Mouse (Mus musculus): ENCODE measurements at regions not wholly inside any gene's neighbourhood (a gene's known extent, or its start where the extent isn't known, plus 50 kb on each side); places are given as distances from the start of the nearest gene placed in this dataset.
A peak's percentile ranks its signal among the peaks of the same experiment; 100 is the strongest.

DNA sequence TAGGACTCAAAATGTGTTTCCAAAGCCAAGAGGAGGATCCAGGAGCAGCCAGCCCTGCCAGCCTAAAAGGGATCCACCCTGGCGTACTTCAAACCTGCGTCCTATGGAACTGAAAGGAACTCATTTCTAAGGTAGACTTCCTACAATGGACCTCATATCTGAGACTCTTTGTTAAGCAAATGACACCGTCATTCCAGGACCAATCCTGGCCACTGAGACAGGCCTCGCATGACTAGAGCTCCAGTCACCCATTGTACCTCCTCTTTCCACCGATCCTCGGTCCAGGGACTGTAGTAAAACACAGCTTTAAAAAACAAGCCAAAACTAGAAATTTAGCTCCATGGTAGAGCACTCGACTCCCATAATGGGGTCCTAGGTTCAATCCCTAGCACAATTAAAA lies 110.4 kb upstream of the Zdhhc25 start:
- DNase-seq, result no peak

DNA sequence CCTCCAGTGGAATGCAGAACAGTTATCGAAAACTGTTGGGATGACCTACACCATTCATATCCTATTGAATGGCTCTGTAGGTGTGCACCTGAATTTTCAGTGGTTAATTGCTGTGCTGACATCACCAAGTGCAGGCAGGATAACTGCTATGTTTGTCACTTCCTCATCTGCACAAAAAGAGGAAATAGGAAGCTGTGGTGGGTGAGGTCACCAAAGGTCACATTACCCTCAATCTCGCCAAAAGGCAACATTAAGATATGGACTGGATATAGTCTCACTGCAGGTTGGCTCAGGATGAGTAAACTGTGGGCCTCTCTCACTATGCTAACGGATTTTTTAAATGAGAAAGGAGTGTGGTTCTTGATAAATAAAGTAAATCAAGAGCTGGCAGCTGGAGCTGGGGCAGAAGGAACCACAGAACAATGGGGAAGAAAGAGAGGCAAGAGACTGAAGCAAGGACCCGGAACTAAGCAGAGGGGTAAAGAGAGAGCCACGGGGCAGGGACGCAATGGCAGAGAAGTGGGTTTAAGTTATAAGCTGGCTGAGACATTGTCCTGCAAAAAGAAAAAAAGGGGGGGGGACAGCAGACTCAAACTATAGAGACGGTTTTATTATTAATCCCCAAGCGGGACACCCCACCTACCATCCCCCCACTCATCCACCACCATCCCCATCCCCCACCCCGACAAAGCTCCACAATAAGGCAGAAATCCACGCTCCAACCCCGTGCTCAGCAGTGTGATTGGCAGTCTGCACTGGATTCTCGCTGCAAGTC lies 109.6 kb upstream of the Zdhhc25 start:
- no peak for DNase-seq

DNA sequence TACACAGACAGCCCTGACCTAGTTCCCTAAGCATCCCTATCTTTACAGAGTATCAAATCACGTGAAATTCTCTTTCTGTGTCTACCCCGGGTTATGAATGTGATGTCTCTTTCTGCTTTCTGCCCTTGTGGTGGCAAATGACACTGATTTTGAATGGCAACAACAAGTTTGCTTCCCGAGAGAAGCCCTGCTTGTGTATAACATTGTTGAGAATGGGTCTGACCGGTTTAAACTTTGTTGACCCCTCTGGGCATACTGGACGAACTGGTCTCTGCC lies 109.1 kb upstream of the Zdhhc25 start:
- DNase-seq, result no peak

DNA sequence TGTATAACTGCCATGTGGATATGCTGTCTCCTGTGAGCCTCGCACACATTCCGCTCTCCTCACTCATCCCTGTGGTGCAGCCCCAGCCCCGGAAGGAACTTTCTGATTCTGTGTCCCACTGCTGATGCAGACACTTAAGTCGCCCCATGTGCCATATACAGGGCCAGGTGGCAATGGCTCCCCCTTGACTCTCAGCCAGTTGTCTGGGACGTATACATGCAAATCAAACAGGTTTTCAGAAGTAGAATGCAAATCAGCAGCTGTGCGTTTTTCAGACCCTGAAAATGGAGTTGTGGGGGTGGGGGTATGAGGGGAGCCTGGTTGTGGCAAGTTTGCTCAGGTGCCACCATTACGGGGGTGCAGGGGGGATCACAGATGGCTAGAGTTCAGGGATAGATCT lies 102.1 kb upstream of the Zdhhc25 start:
- DNase-seq, result no peak

DNA sequence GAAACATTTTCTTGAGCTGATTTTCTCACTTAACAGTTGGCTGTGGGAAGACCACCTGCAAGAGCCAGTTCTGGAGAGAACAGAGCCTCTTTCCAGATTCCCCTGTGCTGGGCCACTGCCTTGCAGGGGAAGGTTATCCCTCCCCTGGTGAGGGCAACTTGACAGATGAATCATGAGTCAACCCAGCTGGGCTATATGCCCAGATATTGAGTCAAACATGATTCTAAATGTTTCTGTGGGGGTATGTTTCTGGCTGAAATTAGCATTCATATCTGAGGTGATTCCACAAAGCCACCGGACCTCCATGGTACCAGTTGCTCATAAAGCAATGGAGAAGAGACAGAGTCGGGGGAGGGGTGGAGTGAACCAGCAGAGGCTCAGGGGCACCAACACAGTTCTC lies 97.8 kb upstream of the Zdhhc25 start:
- no peak for DNase-seq

DNA sequence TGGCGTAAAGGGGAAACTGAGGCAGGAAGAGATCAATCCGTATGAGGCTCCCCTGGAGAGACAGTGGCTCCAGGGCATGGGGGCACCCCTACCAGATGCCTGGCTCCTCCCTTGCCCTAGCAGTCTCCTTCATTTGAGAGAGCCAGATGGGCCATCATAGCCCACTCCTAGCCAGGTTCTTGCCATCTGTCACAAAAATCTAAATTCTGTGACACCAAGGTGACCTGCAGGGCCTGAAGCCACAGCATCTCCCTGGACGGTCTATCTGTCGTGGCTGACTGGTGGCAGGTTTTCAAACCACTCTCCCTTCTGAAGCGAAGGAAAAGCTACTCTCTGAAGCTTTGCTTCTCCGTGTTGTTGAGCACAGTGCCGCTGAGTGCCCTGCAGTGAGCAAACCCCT lies 96.2 kb upstream of the Zdhhc25 start:
- no peak for DNase-seq

DNA sequence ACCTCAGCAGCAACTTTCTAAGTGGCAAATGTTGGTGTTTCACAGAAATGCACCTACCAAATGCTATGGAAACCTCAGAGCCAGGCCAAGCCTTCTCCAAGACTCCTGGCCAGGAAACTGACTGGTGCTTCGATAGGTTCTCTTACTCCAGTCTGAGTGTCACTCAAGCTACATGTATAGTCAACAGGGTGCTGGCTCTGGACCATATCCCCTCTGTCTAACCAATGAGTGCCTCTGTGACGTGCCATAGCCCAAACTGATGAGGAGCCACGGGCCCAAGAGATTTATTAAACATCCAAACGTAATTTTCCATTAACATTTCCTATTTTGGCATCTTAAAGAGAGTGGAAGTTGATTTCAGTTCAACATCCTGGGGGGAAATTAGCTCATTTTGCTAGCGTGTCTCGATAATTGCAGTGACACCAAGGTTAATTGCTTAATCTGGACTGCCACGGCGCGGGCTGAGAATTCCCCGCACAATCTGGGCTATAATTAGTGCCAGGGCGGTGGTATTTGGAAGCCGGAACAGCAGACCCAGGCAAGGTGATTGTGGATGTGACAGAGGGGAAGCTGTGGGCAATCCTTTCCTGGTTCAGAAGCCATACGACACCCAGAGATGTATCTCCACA lies 94.5 kb upstream of the Zdhhc25 start:
- DNase-seq, result no peak

DNA sequence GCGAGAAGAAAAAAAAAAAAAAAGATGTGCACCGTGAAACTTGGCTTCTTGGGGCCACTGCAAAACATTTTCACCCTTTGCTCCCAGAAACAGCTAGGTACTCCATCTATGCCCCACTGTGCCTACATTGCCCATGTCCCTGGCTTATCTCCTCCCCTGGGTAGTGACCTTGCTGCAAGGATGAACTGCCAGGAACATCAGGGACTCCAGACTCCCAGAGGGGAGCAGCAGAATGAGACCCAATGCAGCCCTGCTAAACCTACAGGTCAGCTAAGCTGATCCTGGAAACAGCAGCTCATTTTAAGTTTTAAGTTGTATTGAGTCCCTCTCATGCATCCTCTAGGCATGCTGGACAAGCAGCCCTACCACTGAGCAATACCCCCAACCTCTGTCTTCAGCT lies 92.2 kb upstream of the Zdhhc25 start:
- no peak for DNase-seq

DNA sequence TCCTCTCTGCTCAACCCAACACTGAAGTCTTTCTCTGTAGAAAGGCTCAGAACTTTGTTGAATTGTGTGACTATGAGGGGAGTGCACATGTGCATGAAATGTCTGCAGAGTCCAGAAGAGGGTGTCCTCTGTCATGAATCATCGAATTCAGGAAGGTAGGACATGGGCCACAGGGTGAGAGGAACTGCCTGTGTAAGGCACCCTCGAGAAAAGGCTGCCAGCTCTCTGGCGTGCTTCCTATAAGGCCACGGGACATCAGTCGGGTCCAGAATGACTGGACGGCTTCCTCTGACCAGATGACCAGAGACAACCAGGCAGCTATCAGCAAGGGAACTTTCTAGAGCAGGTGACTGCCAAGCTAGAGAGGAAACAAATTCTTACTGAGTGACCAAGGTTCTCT lies 91.1 kb upstream of the Zdhhc25 start:
- DNase-seq, result no peak

DNA sequence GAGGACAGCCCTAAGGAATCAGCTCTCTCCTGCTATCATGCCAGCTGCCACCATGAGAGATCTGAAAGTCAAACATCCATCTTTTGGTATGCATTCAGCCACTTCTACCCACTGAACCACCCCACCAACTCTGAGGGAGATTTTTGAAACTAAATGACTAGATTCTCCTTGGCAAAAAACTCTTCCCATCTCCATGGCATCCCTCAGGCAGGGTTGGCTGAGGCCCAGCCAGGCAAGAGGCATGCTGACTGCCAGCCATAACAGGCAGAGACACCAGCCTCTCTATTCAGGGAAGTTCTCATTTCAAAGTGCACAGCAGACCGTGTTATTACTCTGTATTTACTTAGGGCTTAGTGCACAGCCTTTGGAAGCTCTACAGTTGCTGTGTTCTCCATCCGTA lies 90.5 kb upstream of the Zdhhc25 start:
- DNase-seq, result no peak

DNA sequence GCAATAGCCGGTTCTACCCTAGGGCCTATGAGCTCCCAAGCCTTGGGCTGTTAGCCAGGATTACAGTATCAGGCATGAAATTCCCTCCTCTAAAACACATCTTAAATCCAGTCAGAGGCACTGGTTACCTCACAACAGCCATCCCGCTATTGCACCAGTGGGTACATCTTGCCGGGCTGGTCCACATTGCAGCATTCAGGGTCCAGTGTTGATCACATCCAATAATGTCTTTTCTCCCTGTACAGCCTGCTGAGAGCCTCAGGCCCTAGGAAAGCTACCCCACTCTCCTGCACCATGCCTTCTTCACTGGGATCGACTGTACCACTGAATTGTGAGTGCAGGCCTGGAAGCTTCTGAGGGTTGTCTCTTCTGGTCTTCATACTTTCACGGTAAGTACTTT lies 86.0 kb upstream of the Zdhhc25 start:
- no peak for DNase-seq

DNA sequence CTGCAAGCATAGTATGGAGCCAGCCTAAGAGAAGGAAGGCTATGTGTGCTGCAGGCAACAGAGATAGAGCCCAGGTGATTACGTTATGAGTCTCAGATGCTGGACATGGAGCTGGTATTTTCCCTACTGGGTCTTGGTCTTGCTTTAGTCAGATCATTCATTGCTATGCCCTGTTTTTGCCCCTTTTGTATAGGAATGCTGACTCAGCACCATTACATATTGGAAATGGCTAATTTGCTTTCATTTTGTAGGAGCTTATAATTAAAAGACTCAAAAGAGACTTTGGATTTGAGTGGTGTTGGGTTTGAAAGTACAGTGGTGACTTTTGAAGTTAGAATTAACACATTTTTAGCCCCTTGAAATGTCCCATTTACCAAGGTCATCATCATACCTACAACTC lies 68.9 kb upstream of the Zdhhc25 start:
- DNase-seq, result no peak

DNA sequence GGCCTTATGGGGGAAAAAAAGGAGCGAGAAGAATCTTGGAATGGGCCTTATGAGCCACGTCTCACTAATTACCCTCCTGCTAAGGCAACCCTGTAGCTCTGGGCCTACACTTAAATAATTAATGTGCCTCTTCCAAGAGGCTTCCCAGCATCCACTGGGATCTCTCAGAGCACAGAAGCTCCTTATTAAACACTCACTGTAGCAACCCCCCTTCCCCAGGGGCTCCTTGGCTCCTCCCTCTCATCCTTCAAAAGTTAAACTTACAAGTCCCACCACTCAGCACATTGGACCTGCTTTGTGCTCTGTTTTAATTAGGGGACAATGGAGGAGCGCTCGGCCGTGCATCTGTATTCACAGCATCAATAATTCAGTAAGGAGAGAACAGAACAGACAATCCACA lies 68.1 kb upstream of the Zdhhc25 start:
- DNase-seq, result no peak

DNA sequence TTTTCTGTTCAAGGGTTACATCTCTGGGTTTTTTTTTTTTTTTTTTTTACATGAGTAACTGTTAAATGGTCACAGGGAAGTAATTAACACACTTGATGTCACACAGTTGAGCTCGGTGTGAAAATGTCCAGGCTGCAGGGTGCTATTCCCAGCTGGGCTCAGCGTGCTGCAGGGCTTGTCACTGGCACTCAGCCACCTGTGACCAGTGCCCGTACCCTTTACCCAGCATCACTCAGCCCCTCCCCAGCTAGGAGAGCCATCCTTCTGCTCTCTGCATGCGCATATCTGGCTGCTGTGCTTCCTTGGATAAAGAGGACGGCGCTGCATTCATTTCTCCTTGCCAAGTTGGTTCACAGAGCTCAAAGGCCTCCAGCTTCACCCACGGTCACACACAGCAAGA lies 66.7 kb upstream of the Zdhhc25 start:
- DNase-seq, result no peak

DNA sequence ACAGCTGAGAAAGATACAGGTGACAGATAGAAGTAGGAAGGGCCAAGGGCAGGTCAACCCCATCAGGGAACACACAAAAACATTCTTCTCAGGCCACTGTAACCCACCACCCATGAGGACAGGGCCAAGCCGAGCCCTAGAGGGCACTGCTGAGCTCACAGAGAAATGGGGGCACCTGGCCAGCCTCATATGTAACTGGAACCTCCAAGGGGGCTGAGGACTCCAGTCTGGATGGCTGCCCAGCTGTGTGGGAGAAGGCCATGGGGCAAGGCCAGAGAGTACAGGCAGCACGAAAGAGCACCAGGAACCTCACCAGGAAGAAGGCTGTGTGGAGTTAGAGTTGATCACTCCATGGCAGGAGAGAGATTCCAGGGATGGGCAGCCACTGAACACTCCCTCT lies 64.6 kb upstream of the Zdhhc25 start:
- DNase-seq, result no peak

DNA sequence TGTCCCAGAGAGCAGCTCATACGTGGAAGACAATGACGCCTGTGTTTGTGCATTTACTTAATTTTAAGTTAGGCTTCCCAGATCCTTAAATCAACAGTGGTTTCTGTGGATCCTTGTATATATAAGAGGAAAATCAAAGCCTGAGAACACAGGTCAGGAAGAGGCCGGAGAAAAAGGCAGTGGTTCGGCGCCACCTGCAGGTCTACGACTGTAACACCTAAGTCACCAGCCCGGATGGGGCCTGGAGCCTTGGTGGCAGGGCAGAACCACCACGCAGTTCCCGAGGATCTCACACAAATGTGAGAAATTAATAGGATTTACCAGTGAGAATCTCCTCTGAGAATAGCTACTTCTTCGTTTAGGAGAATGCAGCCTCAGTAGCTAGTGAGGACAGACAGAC lies 62.9 kb upstream of the Zdhhc25 start:
- DNase-seq, result peak in 1 of 2 experiments; percentile 31

DNA sequence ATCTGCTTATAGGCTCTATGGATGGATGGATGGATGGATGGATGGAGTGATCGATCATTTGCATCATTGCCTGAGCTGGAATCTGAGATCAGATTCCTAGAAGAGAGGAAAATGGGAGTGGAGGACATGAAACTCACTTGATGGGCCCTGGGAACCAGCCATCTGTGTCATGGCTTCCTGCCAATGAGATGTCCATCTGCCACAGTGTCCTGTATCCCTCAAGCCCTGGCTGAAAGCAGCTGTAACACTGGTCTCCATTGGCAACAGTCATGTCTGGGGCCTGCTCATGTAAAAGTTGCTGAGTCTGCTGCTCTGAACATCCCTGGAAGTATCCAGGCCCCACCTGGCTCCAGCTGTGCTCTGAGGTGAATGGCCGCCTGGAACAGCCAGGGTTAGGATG lies 57.5 kb upstream of the Zdhhc25 start:
- no peak for DNase-seq

DNA sequence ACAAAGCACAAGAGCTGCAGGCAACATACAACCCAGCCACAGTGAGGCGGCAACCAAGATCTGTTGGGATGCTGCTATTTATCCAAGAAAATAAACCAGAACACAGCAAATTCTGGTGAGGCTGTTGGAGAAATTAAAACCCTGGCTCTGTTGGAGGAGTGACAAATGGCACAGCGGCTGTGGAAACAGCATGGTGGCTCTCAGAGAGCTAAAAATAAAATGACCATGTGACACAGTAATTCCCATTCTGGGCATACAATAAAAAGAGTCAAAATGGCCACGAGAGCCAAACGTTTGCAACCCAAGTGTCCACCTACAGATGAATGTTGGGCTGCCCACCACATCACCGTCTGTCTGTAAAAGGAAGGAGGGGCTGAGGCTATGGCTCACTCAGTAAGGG lies 55.9 kb upstream of the Zdhhc25 start:
- no peak for DNase-seq

DNA sequence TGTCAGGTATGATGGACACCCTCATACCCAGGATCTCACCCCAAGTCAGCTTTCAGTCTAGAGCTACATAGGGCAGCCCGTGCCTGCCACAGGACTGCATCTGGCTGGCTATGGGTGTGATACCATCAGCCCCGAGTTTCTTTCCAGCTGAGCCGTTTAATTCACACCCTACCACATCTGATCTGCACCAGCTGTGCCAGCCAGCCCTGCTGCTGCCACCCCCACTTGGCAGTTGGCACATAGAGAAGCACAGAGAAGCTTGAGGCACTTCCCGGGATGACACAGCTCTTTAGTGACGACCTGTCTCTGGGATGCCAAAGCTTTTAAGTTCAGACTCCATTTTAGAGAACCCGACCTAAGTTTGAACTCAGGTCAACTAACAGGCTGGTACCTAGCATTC lies 51.8 kb upstream of the Zdhhc25 start:
- no peak for DNase-seq
